Mouse (Mus musculus) ES-E14 (cell line): ENCODE measurements around the gene Pnmal2. TPM values are rescaled to one million over a fixed set of nuclear protein-coding genes. Genes with fewer than 3 reads are reported as not detected.

ENCODE experiments used
- DNase-seq: peaks from one replicate; pipeline ENCODE4 v3.0.0-alpha.2; 2013; ENCODE audit warnings: low read depth, low spot score
- H3K27ac ChIP-seq: 2 replicates; pipeline ENCODE4 v1.5.1; 2012; ENCODE audit warnings: low read depth, mild to moderate bottlenecking, low read length, moderate library complexity, mixed read lengths; ENCODE audit not compliant: poor library complexity, insufficient read depth, severe bottlenecking
- H3K36me3 ChIP-seq: 2 replicates; pipeline ENCODE4 v1.6.1; 2012; ENCODE audit warnings: mild to moderate bottlenecking, low read length, moderate library complexity, mixed read lengths; ENCODE audit not compliant: control insufficient read depth, poor library complexity, insufficient read depth, severe bottlenecking
- H3K4me1 ChIP-seq, 2 experiments: fragments of 150-350 bp in 1 of 2; sonication (generic) in 1 of 2; 2 replicates each; pipeline ENCODE4 v1.6.1; 2012; ENCODE audit warnings: low read length in 2 of 2, mild to moderate bottlenecking in 1 of 2, mixed read lengths in 1 of 2; ENCODE audit not compliant: control insufficient read depth in 2 of 2, insufficient read depth in 2 of 2, poor library complexity in 1 of 2
- H3K4me3 ChIP-seq, 2 experiments: fragments of 150-350 bp in 1 of 2; sonication (generic) in 1 of 2; 2 replicates each; pipeline ENCODE4 v1.5.1; 2012; ENCODE audit warnings: low read length in 2 of 2, low read depth in 1 of 2, mild to moderate bottlenecking in 1 of 2, mixed read lengths in 1 of 2; ENCODE audit not compliant: insufficient read depth in 1 of 2, poor library complexity in 1 of 2, severe bottlenecking in 1 of 2
- H3K9ac ChIP-seq: 2 replicates; pipeline ENCODE4 v1.6.1; 2012; ENCODE audit warnings: low read depth, mild to moderate bottlenecking, low read length, mixed read lengths; ENCODE audit not compliant: poor library complexity, insufficient read depth, severe bottlenecking
- H3K9me3 ChIP-seq: fragments of 150-350 bp; sonication (generic); 2 replicates; pipeline ENCODE4 v1.6.1; 2012; ENCODE audit warnings: low read depth, mild to moderate bottlenecking, low read length; ENCODE audit not compliant: control insufficient read depth, insufficient read depth
- CHD2 ChIP-seq: IDR thresholded peaks from 2 replicates; pipeline ENCODE4 v1.6.1; 2014; ENCODE audit warnings: mild to moderate bottlenecking, low read depth, low read length, inconsistent platforms
- HCFC1 ChIP-seq: IDR thresholded peaks from 2 replicates; pipeline ENCODE4 v1.6.1; 2012; ENCODE audit warnings: low read length, inconsistent platforms, borderline replicate concordance; ENCODE audit not compliant: insufficient read depth
- MAFK ChIP-seq: IDR thresholded peaks from 2 replicates; pipeline ENCODE4 v1.6.1; 2014; ENCODE audit warnings: mild to moderate bottlenecking, low read depth, low read length, inconsistent platforms; ENCODE audit not compliant: insufficient read depth
- ZC3H11A ChIP-seq: IDR thresholded peaks from 2 replicates; pipeline ENCODE4 v1.6.1; 2012; ENCODE audit warnings: low read depth, mild to moderate bottlenecking, inconsistent platforms, low read length, borderline replicate concordance
- ZNF384 ChIP-seq: IDR thresholded peaks from 2 replicates; pipeline ENCODE4 v1.6.1; 2012; ENCODE audit warnings: low read depth, low read length, inconsistent platforms
- in situ Hi-C, 2 experiments: fragments of 600-800 bp; cut with MboI; formaldehyde crosslinking; loops; one replicate each; pipeline ENCODE4 v1.15.1; 2025; ENCODE audit warnings: low sequenced_read_pairs in 2 of 2, inconsistent platforms in 1 of 2; ENCODE audit not compliant: unreplicated experiment in 2 of 2
- total RNA-seq: library from RNA; depleted of rRNA; stranded (reverse); fragments of 300-350 nt; gene quantifications from 2 replicates; pipeline ENCODE4 v1.2.3, GENCODE M21; 2012

Gene Pnmal2
- total RNA-seq, 1 experiment, result 0.71 TPM

GRCm38 (mm10) chr7:16924037-16924834 is 20.2 kb upstream of the Pnmal2 start, which contains the start of gene Calm3:
TSS of gene Calm3 (minus strand) at chr7:16924114.
- H3K9me3 ChIP-seq, result no peaks in the 10 kb centered on the region
- H3K36me3 ChIP-seq, result peaks cover 15% of the 10 kb centered on the region
- peak within 1 kb of the TSS; percentile 84 for H3K27ac ChIP-seq
- in situ Hi-C loops, result loop anchor here in 1 of 2 experiments (25.0 kb wide), 1 partner anchor 112 kb away; the partner anchor contains the start of genes Fkrp and Strn4
- H3K4me1 ChIP-seq, result peaks cover 0 to 24% of the 10 kb centered on the region in 2 experiments; a peak in 1 of 4 replicates
- H3K4me3 ChIP-seq, result peak within 1 kb of the TSS; percentile 87 to 91
- H3K9ac ChIP-seq, result peak within 1 kb of the TSS; percentile 89
- peak; percentile 67 for TF ChIP-seq HCFC1
- no peak for TF ChIP-seq ZNF384
- peak; percentile 79 for TF ChIP-seq CHD2
- DNase-seq, result peak; percentile 99

GRCm38 (mm10) chr7:16928341-16928740 is 16.1 kb upstream of the Pnmal2 start:
- Histone ChIP-seq H3K9ac (no peak overlapping the region), H3K36me3 (no peaks in the 10 kb centered on the region)
- in situ Hi-C loops, result no loop called here

GRCm38 (mm10) chr7:16930850-16931249 is 13.6 kb upstream of the Pnmal2 start:
- no peak for TF ChIP-seq ZNF384
- 0 out of 2 replicates have a peak, but pooled peaks have one; percentile 0 for TF ChIP-seq ZC3H11A
- no peak for TF ChIP-seq MAFK
- TF ChIP-seq HCFC1, result no peak
- no peak for TF ChIP-seq CHD2
- DNase-seq, result no peak
- Histone ChIP-seq H3K9me3 (no peaks in the 10 kb centered on the region), H3K4me1 (peaks cover 0 to 5% of the 10 kb centered on the region in 2 experiments; a peak in 2 of 4 replicates), H3K27ac (no peak overlapping the region), H3K4me3 (no peak overlapping the region), H3K9ac (no peak overlapping the region), H3K36me3 (no peaks in the 10 kb centered on the region)
- in situ Hi-C loops, result loop anchor here in 1 of 2 experiments (5.0 kb wide), 2 partner anchors 66 to 136 kb away; no protein-coding TSS in a partner anchor

More at GRCm38 (mm10) chr7:16928341-16928740, 16.1 kb upstream of the Pnmal2 start:
- DNase-seq, result no peak
- no peak overlapping the region for H3K27ac ChIP-seq
- no peak for TF ChIP-seq HCFC1
- H3K4me1 ChIP-seq, result peaks cover 0 to 3% of the 10 kb centered on the region in 2 experiments; a peak in 1 of 4 replicates
- no peak overlapping the region for H3K4me3 ChIP-seq
- no peaks in the 10 kb centered on the region for H3K9me3 ChIP-seq

- in situ Hi-C loops, result loop anchor here in 1 of 2 experiments (5.0 kb wide), 2 partner anchors 65 to 135 kb away; no protein-coding TSS in a partner anchor
- no peaks in the 10 kb centered on the region for H3K36me3 ChIP-seq
- H3K4me3 ChIP-seq, result no peak overlapping the region
- H3K27ac ChIP-seq, result no peak overlapping the region; the same call in 1 of the 2 replicates
- H3K9ac ChIP-seq, result no peak overlapping the region
- no peaks in the 10 kb centered on the region for H3K9me3 ChIP-seq
- DNase-seq, result peak; percentile 90
- peaks cover 0 to 6% of the 10 kb centered on the region in 2 experiments; a peak in 2 of 4 replicates for H3K4me1 ChIP-seq
- TF ChIP-seq MAFK (no peak), ZC3H11A (peak; percentile 63; the same call in 1 of the 2 replicates), ZNF384 (no peak), CHD2 (no peak)
Measured at GRCm38 (mm10) chr7:16931968-16932627, 12.4 kb upstream of the Pnmal2 start.
